Mouse (Mus musculus): ENCODE measurements around the gene Casp7. TPM values are rescaled to one million over a fixed set of nuclear protein-coding genes. Genes with fewer than 3 reads are reported as not detected.

The Casp7 gene
- polyA plus RNA-seq, 1 experiment = 3.1 TPM

DNA sequence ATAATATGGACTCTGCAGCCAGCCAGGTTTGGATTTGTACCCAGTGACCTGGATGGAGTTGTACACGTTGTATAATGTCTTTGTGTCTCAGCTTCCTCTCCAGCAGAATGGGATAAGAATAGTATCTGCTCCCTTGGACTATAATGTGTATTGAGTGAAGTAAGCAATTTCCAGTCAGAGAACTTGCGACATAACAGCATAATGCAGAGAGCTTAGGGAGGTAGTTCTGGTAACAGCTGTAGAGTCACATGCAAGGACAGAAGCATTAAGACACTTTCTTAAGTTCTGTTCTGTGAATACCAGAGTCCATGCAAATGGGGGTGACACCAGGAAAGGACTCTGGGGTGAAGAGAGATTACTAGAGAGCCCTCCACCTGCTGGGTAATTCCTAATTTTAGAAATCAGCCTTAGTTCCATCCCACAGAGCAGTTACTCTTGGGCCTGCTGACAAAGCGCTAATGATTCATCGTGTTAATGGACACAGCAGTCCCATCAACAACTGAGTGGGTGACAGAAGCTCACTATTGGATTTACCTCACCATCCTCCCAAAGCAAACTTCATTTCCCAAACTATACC is 9.1 kb upstream of the Casp7 start:
- Histone ChIP-seq H3K4me3 (replicated peaks; ENCODE audit: insufficient read depth, low read depth, low read length) (no peak overlapping the region), H3K27me3 (ENCODE audit: control insufficient read depth, insufficient read depth, low read length) (no peaks in the 10 kb centered on the region), H3K4me1 (ENCODE audit: control insufficient read depth, insufficient read depth, low read length) (no peaks in the 10 kb centered on the region), H3K27ac (ENCODE audit: insufficient read depth, low read length) (no peak overlapping the region)
- 85% methylated on average over 4 of the region's 4 CpGs for WGBS
- DNase-seq = no peak
- TF ChIP-seq CTCF (IDR thresholded peaks at IDR 0.05; ENCODE audit: borderline replicate concordance, insufficient read depth, low read depth, low read length) = no peak
- no peak for TF ChIP-seq POLR2A (IDR thresholded peaks at IDR 0.05; ENCODE audit: borderline replicate concordance, insufficient read depth, low read length)

DNA sequence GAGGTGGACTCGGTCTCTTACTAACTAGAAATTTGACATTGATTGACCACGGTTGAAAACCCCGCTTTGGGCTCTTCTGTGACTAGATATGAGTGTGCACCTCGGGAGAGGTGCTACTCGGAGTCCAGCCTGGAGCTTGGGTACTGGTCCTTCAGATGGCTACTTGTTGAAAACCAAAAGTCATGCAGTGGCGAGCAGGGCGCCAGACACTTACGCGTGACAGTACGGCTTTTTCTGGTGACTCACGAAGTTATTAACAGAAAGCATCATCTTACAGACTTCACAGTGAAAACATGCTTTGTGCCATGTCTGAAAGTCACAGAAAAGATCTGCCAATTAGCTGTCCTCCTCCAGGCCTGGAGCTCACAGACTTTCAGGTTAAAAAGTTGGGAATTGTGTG is 7.8 kb upstream of the Casp7 start:
- no peak for DNase-seq
- Histone ChIP-seq H3K4me1 (ENCODE audit: control insufficient read depth, insufficient read depth, low read length) (no peaks in the 10 kb centered on the region), H3K27me3 (ENCODE audit: control insufficient read depth, insufficient read depth, low read length) (no peaks in the 10 kb centered on the region), H3K4me3 (replicated peaks; ENCODE audit: insufficient read depth, low read depth, low read length) (no peak overlapping the region), H3K27ac (ENCODE audit: insufficient read depth, low read length) (no peak overlapping the region)
- no peak for TF ChIP-seq POLR2A (IDR thresholded peaks at IDR 0.05; ENCODE audit: borderline replicate concordance, insufficient read depth, low read length)
- no peak for TF ChIP-seq CTCF (IDR thresholded peaks at IDR 0.05; ENCODE audit: borderline replicate concordance, insufficient read depth, low read depth, low read length)
- WGBS = 92% methylated on average over 11 of the region's 11 CpGs

DNA sequence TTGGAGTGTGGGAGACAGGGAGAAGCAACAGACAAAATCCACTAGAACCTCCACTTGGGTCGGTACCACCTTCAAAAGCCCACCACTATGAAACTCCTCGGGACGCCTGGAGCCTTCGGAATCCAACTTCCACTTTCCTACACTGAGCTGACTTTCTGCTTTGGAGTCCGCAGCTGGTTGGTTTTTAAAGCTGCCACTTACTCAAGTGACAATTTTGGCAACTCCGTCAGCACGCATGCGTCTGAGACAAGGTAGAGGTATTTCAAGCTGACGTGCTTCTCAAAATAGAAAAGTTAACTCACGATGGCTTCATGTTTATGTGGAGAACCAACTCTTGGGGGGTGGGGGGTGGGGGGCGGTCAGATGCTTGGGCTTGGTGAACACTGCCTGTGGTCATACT is 7.0 kb upstream of the Casp7 start, which contains the start of gene Nrap:
Gene Nrap (minus strand): TSS at position 159 of the 400 bp plus-strand sequence.
- no peak for DNase-seq
- Histone ChIP-seq H3K27me3 (ENCODE audit: control insufficient read depth, insufficient read depth, low read length) (no peaks in the 10 kb centered on the region), H3K27ac (ENCODE audit: insufficient read depth, low read length) (no peak within 1 kb of the TSS), H3K4me3 (replicated peaks; ENCODE audit: insufficient read depth, low read depth, low read length) (no peak within 1 kb of the TSS), H3K4me1 (ENCODE audit: control insufficient read depth, insufficient read depth, low read length) (no peaks in the 10 kb centered on the region)
- TF ChIP-seq CTCF (IDR thresholded peaks at IDR 0.05; ENCODE audit: borderline replicate concordance, insufficient read depth, low read depth, low read length) = no peak
- no peak for TF ChIP-seq POLR2A (IDR thresholded peaks at IDR 0.05; ENCODE audit: borderline replicate concordance, insufficient read depth, low read length)
- 91% methylated on average over 11 of the region's 11 CpGs for WGBS

DNA sequence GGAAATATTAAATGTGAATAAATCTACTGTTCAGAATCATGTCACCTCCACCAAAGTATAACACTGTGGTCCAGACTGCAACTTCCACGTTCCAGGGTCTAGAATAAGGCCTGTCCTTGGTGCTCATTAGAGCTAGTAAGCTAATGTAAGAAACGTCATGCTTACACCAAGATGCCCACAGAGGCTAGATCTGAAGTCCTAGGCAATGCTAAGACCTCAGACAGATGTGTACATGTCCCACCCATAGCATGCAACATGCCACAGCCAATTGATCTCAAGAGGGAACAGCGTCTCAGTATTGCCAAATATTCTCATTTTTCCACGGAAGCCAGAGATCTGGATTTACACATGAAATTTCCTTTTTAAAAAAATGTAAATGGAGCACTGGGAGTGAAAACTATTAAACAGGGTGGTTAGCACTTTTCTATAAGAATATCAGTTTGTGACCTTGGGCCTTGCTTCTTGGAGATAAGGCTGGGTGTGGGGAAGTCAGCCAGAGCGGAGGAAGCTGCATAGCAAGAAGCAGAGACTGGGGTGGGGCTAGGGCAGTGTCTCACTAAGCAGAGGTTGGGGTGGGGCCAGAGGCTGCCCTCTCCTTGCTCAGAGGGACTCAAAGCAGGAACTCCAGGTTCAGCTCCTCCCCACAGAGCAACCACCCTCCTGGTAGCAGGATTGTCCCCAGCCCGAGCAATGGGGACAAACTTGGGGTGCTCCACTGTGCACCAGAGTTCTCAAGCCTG is 5.5 kb upstream of the Casp7 start:
- TF ChIP-seq POLR2A (IDR thresholded peaks at IDR 0.05; ENCODE audit: borderline replicate concordance, insufficient read depth, low read length) (no peak), CTCF (IDR thresholded peaks at IDR 0.05; ENCODE audit: borderline replicate concordance, insufficient read depth, low read depth, low read length) (no peak)
- Histone ChIP-seq H3K27me3 (ENCODE audit: control insufficient read depth, insufficient read depth, low read length) (no peaks in the 10 kb centered on the region), H3K4me1 (ENCODE audit: control insufficient read depth, insufficient read depth, low read length) (no peaks in the 10 kb centered on the region), H3K4me3 (replicated peaks; ENCODE audit: insufficient read depth, low read depth, low read length) (no peak overlapping the region), H3K27ac (ENCODE audit: insufficient read depth, low read length) (no peak overlapping the region)
- no peak for DNase-seq
- WGBS = 89% methylated on average over 6 of the region's 6 CpGs

DNA sequence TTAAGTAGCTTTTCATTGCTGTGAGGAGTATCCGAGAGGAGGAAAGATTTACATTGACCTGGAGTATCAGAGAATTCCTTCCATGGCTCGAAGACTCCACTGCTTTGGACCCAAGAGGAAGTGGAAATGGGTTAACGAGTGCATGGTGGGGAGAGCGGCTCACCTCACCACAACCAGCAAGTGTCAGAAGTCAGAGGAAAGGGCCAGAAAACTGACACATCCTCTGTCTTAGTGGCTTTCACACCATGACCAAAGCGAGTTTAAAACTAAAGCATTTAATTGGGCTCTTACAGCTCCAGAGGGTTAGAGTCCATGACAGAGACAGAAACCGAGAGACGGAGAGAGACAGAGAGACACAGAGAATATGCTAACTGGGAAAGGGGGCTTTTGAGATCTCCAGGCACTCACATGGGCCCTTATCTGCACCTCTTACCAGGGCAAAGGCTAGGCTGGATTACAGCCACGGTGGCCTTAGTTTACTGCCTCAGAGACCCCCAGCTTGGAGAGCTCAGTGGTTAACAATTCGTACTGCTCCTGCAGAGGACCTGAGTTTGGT is 3.5 kb upstream of the Casp7 start:
- 88% methylated on average over 9 of the region's 9 CpGs for WGBS
- H3K4me1 ChIP-seq (ENCODE audit: control insufficient read depth, insufficient read depth, low read length) = no peaks in the 10 kb centered on the region
- TF ChIP-seq CTCF (IDR thresholded peaks at IDR 0.05; ENCODE audit: borderline replicate concordance, insufficient read depth, low read depth, low read length) = no peak
- TF ChIP-seq POLR2A (IDR thresholded peaks at IDR 0.05; ENCODE audit: borderline replicate concordance, insufficient read depth, low read length) = no peak
- no peak for DNase-seq
- H3K27me3 ChIP-seq (ENCODE audit: control insufficient read depth, insufficient read depth, low read length) = no peaks in the 10 kb centered on the region
- no peak overlapping the region for H3K4me3 ChIP-seq (replicated peaks; ENCODE audit: insufficient read depth, low read depth, low read length)
- no peak overlapping the region for H3K27ac ChIP-seq (ENCODE audit: insufficient read depth, low read length)

DNA sequence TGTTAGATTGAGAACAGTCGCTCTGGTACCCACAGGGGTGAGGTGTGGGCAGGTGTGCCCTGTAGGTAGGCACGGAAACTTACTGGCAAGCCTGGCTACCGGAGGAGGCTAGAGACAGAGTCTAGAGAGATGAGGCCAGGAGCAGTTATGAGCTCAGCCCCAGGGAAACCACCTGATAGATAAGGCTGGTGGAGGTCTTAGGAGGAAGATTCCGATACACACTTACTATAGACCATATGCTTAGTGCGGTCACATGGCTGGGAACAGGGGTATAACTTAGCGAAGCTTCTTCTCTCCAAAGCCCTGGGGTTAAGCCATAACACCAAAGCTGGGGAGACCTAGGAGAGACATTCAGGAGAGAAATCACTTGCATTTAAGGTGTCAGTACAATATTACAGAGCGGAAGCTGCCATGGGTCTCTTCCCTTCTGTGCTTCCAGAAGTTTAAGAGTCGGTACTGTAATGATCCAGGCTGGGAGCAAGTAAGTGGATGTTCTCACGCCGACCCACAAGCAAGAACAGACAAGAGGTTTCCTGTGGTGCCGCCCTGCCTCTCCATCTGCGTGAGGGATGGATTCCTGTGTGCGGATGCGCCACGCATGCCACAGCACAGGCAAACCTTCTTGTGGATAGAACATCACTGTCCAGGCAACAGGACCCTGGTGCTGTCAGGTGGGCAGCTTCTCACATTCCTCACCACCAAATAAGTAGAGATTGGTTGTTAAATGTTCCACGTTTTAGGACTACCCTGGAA is 1.6 kb upstream of the Casp7 start:
- no peak for DNase-seq
- H3K27ac ChIP-seq (ENCODE audit: insufficient read depth, low read length) = no peak overlapping the region
- H3K27me3 ChIP-seq (ENCODE audit: control insufficient read depth, insufficient read depth, low read length) = no peaks in the 10 kb centered on the region
- H3K4me1 ChIP-seq (ENCODE audit: control insufficient read depth, insufficient read depth, low read length) = no peaks in the 10 kb centered on the region
- no peak for TF ChIP-seq CTCF (IDR thresholded peaks at IDR 0.05; ENCODE audit: borderline replicate concordance, insufficient read depth, low read depth, low read length)
- TF ChIP-seq POLR2A (IDR thresholded peaks at IDR 0.05; ENCODE audit: borderline replicate concordance, insufficient read depth, low read length) = no peak
- no peak overlapping the region for H3K4me3 ChIP-seq (replicated peaks; ENCODE audit: insufficient read depth, low read depth, low read length)
- 90% methylated on average over 16 of the region's 16 CpGs for WGBS

DNA sequence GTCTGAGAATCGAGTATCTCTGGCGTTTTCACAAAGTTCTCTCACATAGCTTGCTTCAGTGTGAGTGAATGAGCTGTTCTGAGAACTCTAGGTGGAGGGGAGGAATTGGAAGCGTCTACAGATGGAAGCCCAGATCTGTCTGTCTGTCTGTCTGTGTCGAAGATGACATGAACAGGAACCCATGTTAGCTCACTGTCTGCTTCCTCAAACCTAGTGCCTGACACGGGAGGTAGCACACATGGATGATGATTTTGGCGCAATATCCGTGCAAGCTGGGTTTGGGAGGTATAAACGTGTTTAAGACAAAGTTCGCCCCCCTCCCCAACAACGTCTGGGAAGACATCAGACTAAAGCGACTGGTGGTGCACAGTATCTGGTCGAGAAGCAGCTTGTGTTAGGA is 702 bp upstream of the Casp7 start:
- DNase-seq = no peak
- Histone ChIP-seq H3K27me3 (ENCODE audit: control insufficient read depth, insufficient read depth, low read length) (no peaks in the 10 kb centered on the region), H3K4me3 (replicated peaks; ENCODE audit: insufficient read depth, low read depth, low read length) (peak overlapping the region; percentile 64), H3K27ac (ENCODE audit: insufficient read depth, low read length) (no peak overlapping the region), H3K4me1 (ENCODE audit: control insufficient read depth, insufficient read depth, low read length) (no peaks in the 10 kb centered on the region)
- TF ChIP-seq POLR2A (IDR thresholded peaks at IDR 0.05; ENCODE audit: borderline replicate concordance, insufficient read depth, low read length) (no peak), CTCF (IDR thresholded peaks at IDR 0.05; ENCODE audit: borderline replicate concordance, insufficient read depth, low read depth, low read length) (no peak)
- 33% methylated on average over 12 of the region's 12 CpGs for WGBS

Measured in cerebellum, adult 2 months (tissue).